Mouse (Mus musculus) cerebellum, adult 2 months (tissue): ENCODE measurements around the gene Nr1h4. TPM values are rescaled to one million over a fixed set of nuclear protein-coding genes. Genes with fewer than 3 reads are reported as not detected.

Experiments
- DNase-seq, 2 experiments: peaks; one replicate each; pipeline ENCODE4 v3.0.0; 2021
- H3K27ac ChIP-seq: fragments of 200-500 bp; 2 replicates; pipeline ENCODE4 v1.5.1; 2012; ENCODE audit warnings: low read length, control low read depth, inconsistent platforms; ENCODE audit not compliant: insufficient read depth
- H3K27me3 ChIP-seq: fragments of 200-500 bp; 2 replicates; pipeline ENCODE4 v1.6.1; 2012; ENCODE audit warnings: inconsistent platforms, mild to moderate bottlenecking, low read length, moderate library complexity; ENCODE audit not compliant: control insufficient read depth, insufficient read depth
- H3K4me1 ChIP-seq: fragments of 200-500 bp; 2 replicates; pipeline ENCODE4 v1.6.1; 2011; ENCODE audit warnings: low read length; ENCODE audit not compliant: control insufficient read depth, insufficient read depth
- H3K4me3 ChIP-seq: fragments of 200-500 bp; replicated peaks from 2 replicates; pipeline ENCODE3; 2011; ENCODE audit warnings: mild to moderate bottlenecking, low read depth, low read length, control low read depth; ENCODE audit not compliant: insufficient read depth
- CTCF ChIP-seq: fragments of 200-500 bp; IDR thresholded peaks from 2 replicates; pipeline ENCODE4 v1.5.1; 2011; ENCODE audit warnings: low read depth, mild to moderate bottlenecking, control low read depth, low read length, moderate library complexity, borderline replicate concordance; ENCODE audit not compliant: insufficient read depth
- POLR2A ChIP-seq: fragments of 200-500 bp; IDR thresholded peaks from 2 replicates; pipeline ENCODE4 v1.6.1; 2011; ENCODE audit warnings: low read length, control low read depth, borderline replicate concordance; ENCODE audit not compliant: insufficient read depth
- WGBS: fragments of 180-500 bp; shearing (Covaris S2); methylation state at CpG from one replicate; pipeline ENCODE4 v1.1.7; 2018; 5-methylcytosine and 5-hydroxymethylcytosine counted together
- polyA plus RNA-seq: library from polyadenylated mRNA; depleted of rRNA; stranded (reverse); fragments of >200 nt; gene quantifications from 2 replicates; pipeline ENCODE4 v1.2.3, GENCODE M21; 2012

The Nr1h4 gene
- polyA plus RNA-seq, 1 experiment, result 0.08 TPM

- Histone ChIP-seq H3K27ac (no peak overlapping the region), H3K4me1 (no peaks in the 10 kb centered on the region), H3K4me3 (no peak overlapping the region), H3K27me3 (no peaks in the 10 kb centered on the region)
- TF ChIP-seq POLR2A, result no peak
- no peak for TF ChIP-seq CTCF
- DNase-seq, result no peak
- WGBS, result 63% methylated on average over 5 of the region's 5 CpGs
These were observed 30.3 kb downstream of the Nr1h4 start for GRCm38 (mm10) chr10:89502986-89503560.

- Histone ChIP-seq H3K27ac (no peak overlapping the region), H3K27me3 (no peaks in the 10 kb centered on the region), H3K4me1 (no peaks in the 10 kb centered on the region), H3K4me3 (no peak overlapping the region)
- DNase-seq, result no peak
- 91% methylated on average over 6 of the region's 6 CpGs for WGBS
- TF ChIP-seq POLR2A (no peak), CTCF (no peak)
These were observed 31.5 kb downstream of the Nr1h4 start for GRCm38 (mm10) chr10:89501902-89502301.

DNA sequence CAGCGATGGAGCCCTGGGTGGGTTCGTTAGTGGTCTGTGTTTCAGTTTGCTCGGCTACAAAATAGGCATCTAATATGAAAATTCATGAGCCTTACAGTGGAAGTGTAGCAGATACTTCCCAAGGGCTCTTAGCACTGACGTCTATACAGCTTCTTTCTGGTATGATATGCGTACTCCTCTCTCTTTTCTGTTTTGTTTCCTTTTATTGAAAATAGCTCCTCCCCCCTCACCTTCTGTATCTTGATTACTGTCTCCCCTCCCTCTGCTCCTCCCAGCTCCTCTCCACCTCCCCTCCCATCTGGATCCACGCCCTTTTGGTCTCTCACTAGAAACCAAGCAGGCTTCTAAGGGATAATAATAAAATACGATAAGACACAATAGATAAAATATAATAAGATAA, 37.8 kb downstream of the Nr1h4 start:
- TF ChIP-seq POLR2A (no peak), CTCF (no peak)
- WGBS, result 83% methylated on average over 7 of the region's 7 CpGs
- no peak for DNase-seq
- no peak overlapping the region for H3K4me3 ChIP-seq
- no peak overlapping the region for H3K27ac ChIP-seq
- H3K27me3 ChIP-seq, result no peaks in the 10 kb centered on the region
- no peaks in the 10 kb centered on the region for H3K4me1 ChIP-seq

- WGBS, result 51% methylated on average over 3 of the region's 3 CpGs
- no peak for DNase-seq
- Histone ChIP-seq H3K27ac (no peak overlapping the region), H3K4me1 (no peaks in the 10 kb centered on the region), H3K27me3 (no peaks in the 10 kb centered on the region), H3K4me3 (no peak overlapping the region)
- TF ChIP-seq CTCF (no peak), POLR2A (no peak)
These were observed 42.1 kb downstream of the Nr1h4 start for GRCm38 (mm10) chr10:89491321-89491720.

DNA sequence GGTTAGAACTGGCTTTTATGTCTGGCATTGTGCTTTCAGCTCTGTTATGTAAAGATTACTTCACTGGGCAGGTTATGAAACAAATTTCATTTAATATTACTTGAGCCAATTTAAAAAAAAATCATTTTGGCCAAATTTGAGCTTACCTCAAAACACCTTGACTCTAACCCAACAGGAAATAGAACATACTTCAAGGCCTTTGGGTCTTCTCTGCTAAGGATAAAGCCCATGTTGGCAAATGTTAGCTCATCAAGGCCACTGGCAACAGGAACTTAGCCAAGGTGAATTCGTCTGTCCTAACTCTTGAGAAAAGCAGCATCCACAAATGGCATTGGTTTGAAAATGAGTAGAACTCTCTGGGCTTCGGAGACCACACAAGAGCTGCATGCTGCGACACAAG, 43.1 kb downstream of the Nr1h4 start:
- Histone ChIP-seq H3K27me3 (no peaks in the 10 kb centered on the region), H3K4me3 (no peak overlapping the region), H3K27ac (no peak overlapping the region), H3K4me1 (no peaks in the 10 kb centered on the region)
- TF ChIP-seq POLR2A, result no peak
- TF ChIP-seq CTCF, result no peak
- DNase-seq, result no peak
- 73% methylated on average over 3 of the region's 3 CpGs for WGBS

- Histone ChIP-seq H3K4me1 (no peaks in the 10 kb centered on the region), H3K27me3 (no peaks in the 10 kb centered on the region), H3K4me3 (no peak overlapping the region), H3K27ac (no peak overlapping the region)
- WGBS, result 90% methylated on average over 4 of the region's 4 CpGs
- DNase-seq, result no peak
- no peak for TF ChIP-seq POLR2A
- no peak for TF ChIP-seq CTCF
These were observed 43.9 kb downstream of the Nr1h4 start for GRCm38 (mm10) chr10:89489459-89489858.

- no peak for DNase-seq
- no peak overlapping the region for H3K27ac ChIP-seq
- no peak for TF ChIP-seq CTCF
- no peak for TF ChIP-seq POLR2A
- H3K4me3 ChIP-seq, result no peak overlapping the region
- H3K27me3 ChIP-seq, result no peaks in the 10 kb centered on the region
- 30% methylated on average over 4 of the region's 4 CpGs for WGBS
- H3K4me1 ChIP-seq, result no peaks in the 10 kb centered on the region
These were observed 46.2 kb downstream of the Nr1h4 start for GRCm38 (mm10) chr10:89486995-89487742.

- Histone ChIP-seq H3K4me1 (no peaks in the 10 kb centered on the region), H3K4me3 (no peak overlapping the region), H3K27me3 (no peaks in the 10 kb centered on the region), H3K27ac (no peak overlapping the region)
- no peak for DNase-seq
- TF ChIP-seq CTCF, result no peak
- TF ChIP-seq POLR2A, result no peak
These were observed 48.5 kb downstream of the Nr1h4 start for GRCm38 (mm10) chr10:89484907-89485306.
